Mouse (Mus musculus): ENCODE data around the gene Foxp1. TPM values are rescaled to one million over a fixed set of nuclear protein-coding genes. Genes with fewer than 3 reads are reported as not detected.

Gene Foxp1
- polyA plus RNA-seq, 1 experiment: 88.7 TPM

GRCm38 (mm10) chr6:99035459-99036375 is 486.8 kb downstream of the Foxp1 start:
- TF ChIP-seq GATA1 (IDR thresholded peaks at IDR 0.05; ENCODE audit: low read length): no peak

GRCm38 (mm10) chr6:99033062-99033461 is 489.5 kb downstream of the Foxp1 start:
- TF ChIP-seq GATA1 (IDR thresholded peaks at IDR 0.05; ENCODE audit: low read length): no peak

GRCm38 (mm10) chr6:99031321-99031903 is 491.1 kb downstream of the Foxp1 start:
- TF ChIP-seq GATA1 (IDR thresholded peaks at IDR 0.05; ENCODE audit: low read length): no peak

DNA sequence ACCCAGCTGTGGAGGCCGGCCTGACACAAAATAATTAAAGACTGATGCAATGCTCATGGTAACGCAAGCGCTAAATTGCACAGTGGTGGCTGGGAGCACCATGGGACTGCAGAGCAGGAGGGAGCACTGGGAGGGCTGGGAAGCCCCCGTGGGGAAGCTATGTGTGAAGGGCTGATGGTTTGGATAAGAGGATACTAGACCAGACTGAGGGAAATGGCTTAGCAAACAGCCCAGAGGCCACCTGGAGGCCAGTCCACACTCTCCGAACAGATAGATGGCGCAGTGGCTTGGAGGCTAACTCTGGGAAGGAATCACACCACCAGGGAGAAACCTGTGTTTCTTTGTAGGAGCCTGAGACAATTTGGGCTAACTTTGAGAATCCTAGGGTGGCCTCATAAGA is 492.3 kb downstream of the Foxp1 start:
- no peak for TF ChIP-seq GATA1 (IDR thresholded peaks at IDR 0.05; ENCODE audit: low read length)

DNA sequence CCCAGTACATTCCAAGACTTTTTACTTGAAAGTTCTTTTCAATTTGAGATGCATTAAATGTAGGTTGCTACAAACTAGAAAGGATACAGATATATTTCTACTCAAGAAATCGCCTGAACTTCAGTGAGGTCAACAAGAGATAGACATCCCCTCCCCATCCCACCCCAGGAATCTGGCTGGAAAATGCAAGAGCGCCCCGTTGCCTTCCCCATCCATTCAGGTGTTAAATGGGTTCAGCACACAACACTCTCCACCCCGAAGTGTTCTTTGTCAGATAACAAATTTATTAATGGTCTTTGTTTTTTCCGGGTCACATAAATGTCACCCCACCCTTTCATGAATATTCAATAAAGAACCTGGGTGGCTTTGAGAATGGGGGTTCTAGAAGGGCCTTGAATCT is 493.1 kb downstream of the Foxp1 start:
- TF ChIP-seq GATA1 (IDR thresholded peaks at IDR 0.05; ENCODE audit: low read length): no peak

- TF ChIP-seq GATA1 (IDR thresholded peaks at IDR 0.05; ENCODE audit: low read length): no peak
These were observed 493.6 kb downstream of the Foxp1 start for GRCm38 (mm10) chr6:99028989-99029305.

GRCm38 (mm10) chr6:99028161-99028988 is 494.1 kb downstream of the Foxp1 start:
- TF ChIP-seq GATA1 (IDR thresholded peaks at IDR 0.05; ENCODE audit: low read length): no peak

GRCm38 (mm10) chr6:99027542-99028160 is 494.9 kb downstream of the Foxp1 start:
- TF ChIP-seq GATA1 (IDR thresholded peaks at IDR 0.05; ENCODE audit: low read length): no peak

GRCm38 (mm10) chr6:99026635-99027541 is 495.6 kb downstream of the Foxp1 start:
- TF ChIP-seq GATA1 (IDR thresholded peaks at IDR 0.05; ENCODE audit: low read length): no peak

- no peak for TF ChIP-seq GATA1 (IDR thresholded peaks at IDR 0.05; ENCODE audit: low read length)
These were observed 496.5 kb downstream of the Foxp1 start for GRCm38 (mm10) chr6:99026040-99026439.

DNA sequence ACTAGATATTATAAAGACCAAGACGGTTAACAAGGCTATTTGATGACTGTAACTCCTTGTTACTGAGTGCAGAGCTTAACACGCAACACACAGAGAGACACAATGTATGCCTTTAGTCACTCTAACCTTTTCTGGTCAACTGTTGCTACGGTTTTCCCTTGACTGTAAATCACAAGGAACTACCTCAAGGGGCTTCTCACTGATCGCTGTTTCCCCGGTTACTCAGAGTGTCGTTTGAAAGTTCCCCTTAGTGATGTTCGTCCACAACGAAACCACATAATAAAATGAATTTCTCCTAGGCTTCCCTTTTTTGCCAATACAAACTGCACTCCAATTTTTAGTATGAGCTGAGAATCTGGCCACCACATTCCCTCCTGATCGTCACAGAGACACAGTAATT is 497.9 kb downstream of the Foxp1 start:
- TF ChIP-seq GATA1 (IDR thresholded peaks at IDR 0.05; ENCODE audit: low read length): no peak

DNA sequence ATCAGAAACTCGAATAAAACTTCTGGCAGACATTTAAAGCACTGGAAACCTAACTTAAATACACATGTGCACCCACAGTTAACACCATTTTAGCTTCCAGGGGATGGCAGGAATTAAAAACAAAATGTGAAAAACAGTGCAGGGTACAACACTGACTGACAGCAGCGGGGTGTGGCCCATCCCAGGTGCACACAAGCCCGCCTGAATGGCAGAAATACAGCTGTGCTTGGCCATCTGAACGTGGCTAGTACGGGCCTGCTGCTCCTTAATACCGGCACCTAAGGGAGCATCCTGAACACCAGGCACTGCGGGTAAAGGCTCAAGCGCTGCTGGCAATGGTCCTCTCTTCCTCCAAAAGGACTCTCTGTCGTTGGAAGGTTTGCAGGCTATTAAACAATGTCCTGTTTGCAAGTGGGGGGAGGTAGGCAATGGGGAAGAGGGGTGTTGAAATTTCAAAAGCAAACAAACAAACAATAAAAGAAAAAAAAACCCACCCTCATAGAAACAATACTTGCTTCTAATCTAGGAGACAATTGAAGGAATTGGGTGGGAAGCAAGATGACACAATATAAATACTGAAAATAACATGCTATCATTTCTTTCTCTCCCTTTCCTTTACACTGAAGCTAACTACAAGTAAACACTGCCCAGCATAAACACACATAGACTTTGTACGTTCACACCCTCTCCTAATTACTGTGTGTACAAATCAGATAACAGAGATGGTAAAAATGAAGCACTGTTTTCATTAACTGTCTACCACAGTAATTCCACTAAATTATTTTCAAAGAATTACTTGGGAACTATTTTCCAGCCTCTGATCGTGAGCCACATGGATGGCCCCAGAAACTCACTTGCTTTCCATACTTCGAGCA is 501.7 kb downstream of the Foxp1 start:
- no peak for TF ChIP-seq GATA1 (IDR thresholded peaks at IDR 0.05; ENCODE audit: low read length)

DNA sequence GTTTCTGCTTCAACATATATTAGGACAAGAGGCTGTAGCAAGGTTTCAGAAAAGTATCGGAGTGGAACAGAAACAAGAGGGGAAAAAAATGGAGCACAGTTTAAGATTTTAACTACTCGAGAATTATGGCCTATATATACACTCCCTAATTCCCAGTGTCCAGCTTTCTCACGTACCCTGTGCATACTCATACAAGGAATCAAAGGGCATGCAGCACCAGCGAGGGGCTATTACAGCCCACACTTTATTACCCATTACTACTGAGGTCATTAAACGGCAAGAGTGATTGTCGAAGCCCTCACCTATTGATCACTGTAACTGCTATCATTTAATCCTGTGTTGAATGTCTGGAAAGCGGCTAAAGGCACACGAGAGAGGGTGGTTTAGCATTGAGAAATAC is 502.8 kb downstream of the Foxp1 start:
- no peak for TF ChIP-seq GATA1 (IDR thresholded peaks at IDR 0.05; ENCODE audit: low read length)

- TF ChIP-seq GATA1 (IDR thresholded peaks at IDR 0.05; ENCODE audit: low read length): no peak
These were observed 503.3 kb downstream of the Foxp1 start for GRCm38 (mm10) chr6:99019266-99019665.

Measured in G1E-ER4 (cell line).